Mouse (Mus musculus): ENCODE measurements at regions not wholly inside any gene's neighbourhood (a gene's known extent, or its start where the extent isn't known, plus 50 kb on each side); places are given as distances from the start of the nearest gene placed in this dataset.

- TF ChIP-seq POLR2A (IDR thresholded peaks at IDR 0.05; ENCODE audit: low read depth, low read length) (no peak), CTCF (IDR thresholded peaks at IDR 0.05; ENCODE audit: extremely low read depth, insufficient read length, insufficient replicate concordance, low read depth, low read length) (no peak)
These were observed 321.0 kb upstream of the Rnaseh2b start for GRCm38 (mm10) chr14:61971100-61972088.

All from small intestine, adult 2 months (tissue).